Mouse (Mus musculus): ENCODE results near the gene Ap1ar. TPM values are rescaled to one million over a fixed set of nuclear protein-coding genes. Genes with fewer than 3 reads are reported as not detected.
"Not testable (repeated sequence)": the region's sequence is repeated elsewhere in the genome, so short reads cannot be mapped to it uniquely, and the experiment has no call there.

Gene Ap1ar
- polyA plus RNA-seq, 1 experiment from 2014 or later = 40.2 TPM

GRCm38 (mm10) chr3:127788038-127788437 is 49.3 kb downstream of the Ap1ar start:
- ATAC-seq (replicated peaks; ENCODE audit: low FRiP score, low read depth) = no peak
- H3K4me2 ChIP-seq (ENCODE audit: low read length) = no peak overlapping the region
- no peak overlapping the region for H3K9ac ChIP-seq (ENCODE audit: low read depth, low read length)
- no peak for DNase-seq (ENCODE audit: low spot score)
- no peak overlapping the region for H3K27ac ChIP-seq
- H3K9me3 ChIP-seq (replicated peaks; ENCODE audit: low read length) = no peaks in the 10 kb centered on the region
- no peak overlapping the region for H3K4me3 ChIP-seq (replicated peaks; ENCODE audit: low read depth, low read length)
- H3K27me3 ChIP-seq (ENCODE audit: insufficient read depth, low read length) = no peaks in the 10 kb centered on the region
- H3K4me1 ChIP-seq (replicated peaks; ENCODE audit: insufficient read depth, low read length) = peaks cover 4% of the 10 kb centered on the region; the same call in 1 of the 2 replicates
- WGBS = 59% methylated on average over 7 of the region's 7 CpGs
- TF ChIP-seq CTCF (IDR thresholded peaks at IDR 0.05; ENCODE audit: low read depth) = no peak
- H3K36me3 ChIP-seq (ENCODE audit: insufficient read depth, low read length) = no peaks in the 10 kb centered on the region

GRCm38 (mm10) chr3:127787032-127787431 is 50.3 kb downstream of the Ap1ar start:
- DNase-seq (ENCODE audit: low spot score) (no peak), ATAC-seq (replicated peaks; ENCODE audit: low FRiP score, low read depth) (no peak)
- Histone ChIP-seq H3K4me3 (replicated peaks; ENCODE audit: low read depth, low read length) (no peak overlapping the region), H3K4me2 (ENCODE audit: low read length) (no peak overlapping the region), H3K27ac (no peak overlapping the region), H3K9ac (ENCODE audit: low read depth, low read length) (no peak overlapping the region), H3K36me3 (ENCODE audit: insufficient read depth, low read length) (no peaks in the 10 kb centered on the region), H3K9me3 (replicated peaks; ENCODE audit: low read length) (no peaks in the 10 kb centered on the region), H3K27me3 (ENCODE audit: insufficient read depth, low read length) (no peaks in the 10 kb centered on the region), H3K4me1 (replicated peaks; ENCODE audit: insufficient read depth, low read length) (peaks cover 4% of the 10 kb centered on the region; the same call in 1 of the 2 replicates)
- TF ChIP-seq CTCF (IDR thresholded peaks at IDR 0.05; ENCODE audit: low read depth) = no peak

- not testable (repeated sequence) for H3K9ac ChIP-seq (ENCODE audit: low read depth, low read length); H3K4me1 ChIP-seq (replicated peaks; ENCODE audit: insufficient read depth, low read length); H3K4me2 ChIP-seq (ENCODE audit: low read length); H3K4me3 ChIP-seq (replicated peaks; ENCODE audit: low read depth, low read length); H3K9me3 ChIP-seq (replicated peaks; ENCODE audit: low read length); H3K27me3 ChIP-seq (ENCODE audit: insufficient read depth, low read length); DNase-seq (ENCODE audit: low spot score); H3K27ac ChIP-seq; H3K36me3 ChIP-seq (ENCODE audit: insufficient read depth, low read length); ATAC-seq (replicated peaks; ENCODE audit: low FRiP score, low read depth)
- 96% methylated on average over 8 of the region's 8 CpGs for WGBS
Measured at GRCm38 (mm10) chr3:127783680-127784079, 53.6 kb downstream of the Ap1ar start.

GRCm38 (mm10) chr3:127782921-127783320 is 54.4 kb downstream of the Ap1ar start:
- Histone ChIP-seq H3K4me1 (replicated peaks; ENCODE audit: insufficient read depth, low read length) (no peaks in the 10 kb centered on the region), H3K4me2 (ENCODE audit: low read length) (no peak overlapping the region), H3K27me3 (ENCODE audit: insufficient read depth, low read length) (no peaks in the 10 kb centered on the region), H3K36me3 (ENCODE audit: insufficient read depth, low read length) (no peaks in the 10 kb centered on the region), H3K4me3 (replicated peaks; ENCODE audit: low read depth, low read length) (no peak overlapping the region), H3K27ac (no peak overlapping the region), H3K9ac (ENCODE audit: low read depth, low read length) (no peak overlapping the region), H3K9me3 (replicated peaks; ENCODE audit: low read length) (no peaks in the 10 kb centered on the region)
- DNase-seq (ENCODE audit: low spot score) (no peak), ATAC-seq (replicated peaks; ENCODE audit: low FRiP score, low read depth) (no peak)
- WGBS = 75% methylated on average over 6 of the region's 6 CpGs
- no peak for TF ChIP-seq CTCF (IDR thresholded peaks at IDR 0.05; ENCODE audit: low read depth)

DNA sequence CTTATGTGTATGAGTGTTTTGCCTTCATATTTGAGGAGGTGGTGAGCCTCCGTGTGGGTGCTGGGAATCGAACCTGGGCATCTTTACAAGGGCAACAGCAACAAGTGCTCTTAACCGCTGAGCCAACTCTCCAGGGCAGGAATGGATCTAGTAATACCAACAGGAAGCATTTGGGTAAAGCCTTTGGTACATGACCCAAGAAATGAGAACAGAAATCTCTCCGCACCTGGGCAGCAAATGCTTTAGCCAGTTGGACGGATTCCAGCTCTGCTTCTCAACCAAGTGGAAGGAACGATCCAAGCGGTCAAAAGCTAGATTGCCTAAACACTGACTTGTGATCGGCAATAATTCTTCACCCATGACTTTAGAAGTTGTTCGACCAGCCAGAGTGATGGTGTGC is 56.4 kb downstream of the Ap1ar start:
- no peaks in the 10 kb centered on the region for H3K4me1 ChIP-seq (replicated peaks; ENCODE audit: insufficient read depth, low read length)
- no peaks in the 10 kb centered on the region for H3K36me3 ChIP-seq (ENCODE audit: insufficient read depth, low read length)
- no peak for ATAC-seq (replicated peaks; ENCODE audit: low FRiP score, low read depth)
- no peak overlapping the region for H3K9ac ChIP-seq (ENCODE audit: low read depth, low read length)
- H3K4me2 ChIP-seq (ENCODE audit: low read length) = no peak overlapping the region
- H3K27ac ChIP-seq = no peak overlapping the region
- no peaks in the 10 kb centered on the region for H3K9me3 ChIP-seq (replicated peaks; ENCODE audit: low read length)
- no peak for DNase-seq (ENCODE audit: low spot score)
- no peak overlapping the region for H3K4me3 ChIP-seq (replicated peaks; ENCODE audit: low read depth, low read length)
- H3K27me3 ChIP-seq (ENCODE audit: insufficient read depth, low read length) = no peaks in the 10 kb centered on the region
- WGBS = 74% methylated on average over 9 of the region's 9 CpGs
- TF ChIP-seq CTCF (IDR thresholded peaks at IDR 0.05; ENCODE audit: low read depth) = no peak

- ATAC-seq (replicated peaks; ENCODE audit: low FRiP score, low read depth) (peak; percentile 87), DNase-seq (ENCODE audit: low spot score) (peak; percentile 90)
- Histone ChIP-seq H3K9ac (ENCODE audit: low read depth, low read length) (peak within 1 kb of the TSS; percentile 53), H3K4me3 (replicated peaks; ENCODE audit: low read depth, low read length) (peak within 1 kb of the TSS; percentile 44), H3K4me2 (ENCODE audit: low read length) (peak within 1 kb of the TSS; percentile 68), H3K27ac (peak within 1 kb of the TSS; percentile 47; the same call in 1 of the 2 replicates), H3K4me1 (replicated peaks; ENCODE audit: insufficient read depth, low read length) (no peaks in the 10 kb centered on the region), H3K27me3 (ENCODE audit: insufficient read depth, low read length) (no peaks in the 10 kb centered on the region), H3K36me3 (ENCODE audit: insufficient read depth, low read length) (no peaks in the 10 kb centered on the region), H3K9me3 (replicated peaks; ENCODE audit: low read length) (no peaks in the 10 kb centered on the region)
- peak; percentile 56 for TF ChIP-seq CTCF (IDR thresholded peaks at IDR 0.05; ENCODE audit: low read depth)
- WGBS = under 1% methylated on average over 24 of the region's 24 CpGs
Measured at GRCm38 (mm10) chr3:127780021-127780644, 57.2 kb downstream of the Ap1ar start, which contains the start of gene Alpk1. Gene Alpk1, minus strand, starts transcription at chr3:127780527.

DNA sequence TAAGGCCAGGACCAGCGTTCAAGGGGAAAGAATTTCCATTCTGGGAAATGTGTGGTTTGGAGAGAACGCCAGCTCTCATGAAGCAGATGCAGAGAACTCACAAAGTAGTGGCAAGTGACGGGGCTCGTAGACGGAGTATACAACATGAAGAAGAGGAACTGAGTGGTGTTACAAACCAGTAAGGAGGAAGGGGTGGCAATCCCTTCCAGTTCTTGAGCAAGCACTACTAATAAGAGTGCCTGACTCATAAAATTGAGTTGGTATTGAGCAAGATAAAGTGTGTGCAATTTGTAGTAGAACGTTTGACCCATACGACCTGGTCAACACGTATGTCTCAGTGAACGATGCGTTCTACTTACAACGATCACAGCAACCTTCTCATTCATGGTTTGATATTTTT is 68.2 kb downstream of the Ap1ar start:
- 89% methylated on average over 11 of the region's 11 CpGs for WGBS

More for the DNA sequence above, 68.2 kb downstream of the Ap1ar start:
- H3K4me3 ChIP-seq (replicated peaks; ENCODE audit: low read depth, low read length) = no peak overlapping the region
- no peaks in the 10 kb centered on the region for H3K4me1 ChIP-seq (replicated peaks; ENCODE audit: insufficient read depth, low read length)
- ATAC-seq (replicated peaks; ENCODE audit: low FRiP score, low read depth) = no peak
- H3K9me3 ChIP-seq (replicated peaks; ENCODE audit: low read length) = no peaks in the 10 kb centered on the region
- TF ChIP-seq CTCF (IDR thresholded peaks at IDR 0.05; ENCODE audit: low read depth) = no peak
- no peaks in the 10 kb centered on the region for H3K36me3 ChIP-seq (ENCODE audit: insufficient read depth, low read length)
- H3K4me2 ChIP-seq (ENCODE audit: low read length) = no peak overlapping the region
- no peak overlapping the region for H3K9ac ChIP-seq (ENCODE audit: low read depth, low read length)
- no peak overlapping the region for H3K27ac ChIP-seq
- DNase-seq (ENCODE audit: low spot score) = no peak
- H3K27me3 ChIP-seq (ENCODE audit: insufficient read depth, low read length) = no peaks in the 10 kb centered on the region

Measured in kidney, postnatal 0 days (tissue).